Mouse (Mus musculus): Measurements from ENCODE around the gene Cs. TPM values are rescaled to one million over a fixed set of nuclear protein-coding genes. Genes with fewer than 3 reads are reported as not detected.

Cs gene
- total RNA-seq, 2 experiments from 2014 or later, result 226 to 235 TPM

- Histone ChIP-seq H3K27ac (peak overlapping the region; percentile 96), H3K4me3 (peak overlapping the region; percentile 97)
- peak; percentile 87 for TF ChIP-seq CTCF (conservative IDR thresholded peaks at IDR 0.05)
- DNase-seq (ENCODE audit: low spot score in 2 of 2), result peak; percentile 98 to 99
Observed at GRCm38 (mm10) chr10:128409692-128410559, 72.4 kb downstream of the Cs start.

GRCm38 (mm10) chr10:128410560-128410845 lies 73.0 kb downstream of the Cs start:
- no peak for TF ChIP-seq CTCF (conservative IDR thresholded peaks at IDR 0.05)
- H3K4me3 ChIP-seq, result peak overlapping the region; percentile 93
- no peak for DNase-seq (ENCODE audit: low spot score in 2 of 2)
- H3K27ac ChIP-seq, result peak overlapping the region; percentile 96

GRCm38 (mm10) chr10:128411211-128412054 lies 73.9 kb downstream of the Cs start, which contains the start of the genes Nabp2 and Rnf41:
Gene Nabp2 (minus strand): TSS chr10:128411492.
Gene Rnf41 (plus strand): TSS chr10:128411657.
- H3K27ac ChIP-seq, result peak within 1 kb of the TSS; percentile 96
- DNase-seq (ENCODE audit: low spot score in 2 of 2), result peak; percentile 95 to 96
- H3K4me3 ChIP-seq, result peak within 1 kb of the TSS; percentile 93
- TF ChIP-seq CTCF (conservative IDR thresholded peaks at IDR 0.05), result 0 out of 2 replicates have a peak, but pooled peaks have one; percentile 2

- Histone ChIP-seq H3K27ac (peak overlapping the region; percentile 96), H3K4me3 (peak overlapping the region; percentile 93)
- no peak for TF ChIP-seq CTCF (conservative IDR thresholded peaks at IDR 0.05)
- DNase-seq (ENCODE audit: low spot score in 2 of 2), result no peak
Observed at GRCm38 (mm10) chr10:128412055-128412381, 74.5 kb downstream of the Cs start.

Small RNA genes within 50 kb of the gene (microRNA-seq; reads per million reads assigned to microRNA genes)
- 0 reads per million in 2 experiments for gene Gm25361
- 0 to 0.18 reads per million in 2 experiments for gene Gm26308
- 0.74 to 0.96 reads per million in 2 experiments for gene Mir6914
- 1.9 to 2.6 reads per million in 2 experiments for gene Mir6915

Other genes with a start within 250 kb of the Cs start
- 10 to 100 TPM; 42.8 to 45.5 TPM for gene Baz2a, start 246.2 kb upstream of the Cs start, total RNA-seq (2021)
- 10 to 100 TPM; 12.7 to 12.8 TPM for gene Rbms2, start 157.4 kb upstream of the Cs start, total RNA-seq (2021)
- 10 to 100 TPM; 20.1 to 21.0 TPM for gene Gls2, start 143.3 kb upstream of the Cs start, total RNA-seq (2021)
- gene Spryd4, start 125.9 kb upstream of the Cs start, total RNA-seq (2021), result 10 to 100 TPM in 1 of 2 experiments, 1 to 10 TPM in 1; 9.5 to 10.4 TPM
- gene Mip, start 111.9 kb upstream of the Cs start, total RNA-seq (2021), result not detected
- 1 to 10 TPM; 5.4 to 6.4 TPM for gene Timeless, start 105.7 kb upstream of the Cs start, total RNA-seq (2021)
- not detected for gene Apon, start 83.6 kb upstream of the Cs start, total RNA-seq (2021)
- gene Apof, start 69.1 kb upstream of the Cs start, total RNA-seq (2021), result not detected
- 10 to 100 TPM; 34.4 to 34.7 TPM for gene Stat2, start 67.2 kb upstream of the Cs start, total RNA-seq (2021)
- under 1 TPM in 1 of 2 experiments, not detected in 1; 0.27 TPM for gene Il23a, start 39.0 kb upstream of the Cs start, total RNA-seq (2021)
- gene Pan2, start 34.4 kb upstream of the Cs start, total RNA-seq (2021), result 10 to 100 TPM; 14.7 to 16.4 TPM
- gene Cnpy2, start 15.3 kb upstream of the Cs start, total RNA-seq (2021), result 10 to 100 TPM; 78.8 to 83.0 TPM
- gene Coq10a, start 31.3 kb downstream of the Cs start, total RNA-seq (2021), result 10 to 100 TPM; 48.6 to 49.2 TPM
- gene Ankrd52, start 39.4 kb downstream of the Cs start, total RNA-seq (2021), result 10 to 100 TPM; 50.6 to 51.6 TPM
- gene Slc39a5, start 63.5 kb downstream of the Cs start, total RNA-seq (2021), result under 1 TPM in 1 of 2 experiments, not detected in 1; 0.29 TPM
- 10 to 100 TPM; 88.2 to 93.0 TPM for gene Nabp2, start 73.8 kb downstream of the Cs start, total RNA-seq (2021)
- gene Rnf41, start 73.9 kb downstream of the Cs start, total RNA-seq (2021), result 10 to 100 TPM; 69.5 to 71.8 TPM
- gene Smarcc2, start 121.5 kb downstream of the Cs start, total RNA-seq (2021), result 100 to 1,000 TPM; 246 to 255 TPM
- gene Myl6, start 156.4 kb downstream of the Cs start, total RNA-seq (2021), result 100 to 1,000 TPM; 519 to 544 TPM
- 10 to 100 TPM; 18.5 to 21.1 TPM for gene Myl6b, start 161.0 kb downstream of the Cs start, total RNA-seq (2021)
- gene Esyt1, start 188.1 kb downstream of the Cs start, total RNA-seq (2021), result 1 to 10 TPM; 5.5 TPM
- 10 to 100 TPM; 12.2 to 14.3 TPM for gene Zc3h10, start 210.0 kb downstream of the Cs start, total RNA-seq (2021)
- gene Rpl41, start 211.6 kb downstream of the Cs start, total RNA-seq (2021), result 1,000 to 10,000 TPM; 1,438 to 1,486 TPM
- gene Pa2g4, start 228.3 kb downstream of the Cs start, total RNA-seq (2021), result 10 to 100 TPM; 61.4 to 64.4 TPM

Measured in layer of hippocampus, adult 2 months (tissue).